ENCODE assay signal across 14 mouse cellular contexts in the genomic region with DNA sequence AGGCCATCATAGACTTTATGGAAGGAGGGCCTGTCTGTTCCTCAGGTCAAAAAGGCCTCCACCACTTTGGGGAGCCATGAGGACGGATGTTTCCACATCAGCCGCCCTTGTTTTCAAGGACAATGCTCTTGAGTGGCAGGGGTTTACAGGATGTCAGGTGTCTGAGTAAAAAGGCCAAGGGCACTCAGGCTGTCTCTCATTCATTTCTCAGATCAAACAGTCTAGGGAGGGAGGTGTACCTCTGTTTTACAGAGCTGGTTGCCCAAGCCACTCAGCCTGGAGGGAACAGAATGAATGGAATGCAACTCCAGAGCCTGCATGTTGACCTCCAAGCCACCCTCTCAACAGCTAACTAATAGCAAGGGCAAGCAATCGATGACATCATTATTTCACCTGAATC. TPM values are rescaled to one million over a fixed set of nuclear protein-coding genes. Genes with fewer than 3 reads are reported as not detected.
A peak's percentile ranks its signal among the peaks of the same experiment; 100 is the strongest.
DNase-seq lines count a peak whose midpoint lies in the region; ATAC-seq and TF ChIP-seq lines count a peak whose summit lies in the region.
"Had no signal": no experiment of that assay in that cellular context is flagged by ENCODE, and none has a peak within 500 bp of the region (broad histone marks: within the 10 kb centered on the region; RNA-seq: fewer than 3 reads in every experiment).

No protein-coding gene starts in this region.

- no peaks in the 10 kb centered on the region for H3K9me3 ChIP-seq in heart, embryonic 14.5 days (ENCODE audit: control insufficient read depth, low read length)
- H3K9me3 ChIP-seq in lung, postnatal 0 days (ENCODE audit: low read length) = no peaks in the 10 kb centered on the region
- H3K9me3 ChIP-seq in midbrain, embryonic 15.5 days = no peaks in the 10 kb centered on the region
- H3K9me3 ChIP-seq: embryonic facial prominence, embryonic 12.5 days; forebrain, embryonic 12.5 days; midbrain, embryonic 13.5 days had no signal

- peak; percentile 46; the same call in 1 of the 2 replicates for ATAC-seq in heart, embryonic 14.5 days (ENCODE audit: insufficient number of reproducible peaks, insufficient read depth, low FRiP score, low read depth)
- ATAC-seq in lung, postnatal 0 days = peak; percentile 74
- ATAC-seq in midbrain, embryonic 15.5 days (replicated peaks) = no peak
- ATAC-seq: activated CD4-positive, CD25-positive, alpha-beta regulatory T cell, adult 4 months; CD4-positive, CD25-positive, alpha-beta regulatory T cell, adult 4 months; liver, postnatal 0 days; midbrain, embryonic 13.5 days had no signal

- no peak for TF ChIP-seq CTCF in lung, postnatal 0 days (IDR thresholded peaks at IDR 0.05)

- H3K4me1 ChIP-seq in heart, embryonic 14.5 days (ENCODE audit: control insufficient read depth in 2 of 2, insufficient read depth in 2 of 2, low read length in 2 of 2) = peaks cover 35 to 48% of the 10 kb centered on the region in 2 experiments
- peaks cover 4% of the 10 kb centered on the region; the same call in 1 of the 2 replicates for H3K4me1 ChIP-seq in lung, postnatal 0 days (ENCODE audit: insufficient read depth, low read depth, low read length)
- peaks cover 32% of the 10 kb centered on the region for H3K4me1 ChIP-seq in midbrain, embryonic 15.5 days

- peak overlapping the region; percentile 76 to 88 for H3K27ac ChIP-seq in heart, embryonic 14.5 days (replicated peaks in 1 of 2; ENCODE audit: control insufficient read depth in 1 of 2, insufficient read depth in 1 of 2, low read depth in 2 of 2, low read length in 2 of 2)
- H3K27ac ChIP-seq in lung, postnatal 0 days (ENCODE audit: low read length) = peak overlapping the region; percentile 59; the same call in 1 of the 2 replicates
- no peak overlapping the region for H3K27ac ChIP-seq in midbrain, embryonic 15.5 days
- H3K27ac ChIP-seq: embryonic facial prominence, embryonic 12.5 days; forebrain, embryonic 12.5 days; midbrain, embryonic 13.5 days had no signal

- peaks cover 17% of the 10 kb centered on the region for H3K27me3 ChIP-seq in heart, embryonic 14.5 days (ENCODE audit: control insufficient read depth, insufficient read depth, low read length)
- no peaks in the 10 kb centered on the region for H3K27me3 ChIP-seq in lung, postnatal 0 days (replicated peaks; ENCODE audit: insufficient read depth, low read length)
- H3K27me3 ChIP-seq in midbrain, embryonic 15.5 days (replicated peaks) = peaks cover 18% of the 10 kb centered on the region; the same call in 1 of the 2 replicates

- peak overlapping the region; percentile 29; the same call in 1 of the 2 replicates for H3K4me2 ChIP-seq in heart, embryonic 14.5 days (ENCODE audit: low read length)
- H3K4me2 ChIP-seq in lung, postnatal 0 days (replicated peaks; ENCODE audit: low read depth, low read length) = peak overlapping the region; percentile 30; the same call in 1 of the 2 replicates
- H3K4me2 ChIP-seq in midbrain, embryonic 15.5 days = no peak overlapping the region
- H3K4me2 ChIP-seq: embryonic facial prominence, embryonic 12.5 days; forebrain, embryonic 12.5 days; midbrain, embryonic 13.5 days had no signal

- H3K9ac ChIP-seq in heart, embryonic 14.5 days (ENCODE audit: low read length) = peak overlapping the region; percentile 49
- no peak overlapping the region for H3K9ac ChIP-seq in lung, postnatal 0 days (replicated peaks; ENCODE audit: low read depth)
- H3K9ac ChIP-seq in midbrain, embryonic 15.5 days = no peak overlapping the region
- H3K9ac ChIP-seq: embryonic facial prominence, embryonic 12.5 days; forebrain, embryonic 12.5 days; liver, postnatal 0 days; midbrain, embryonic 13.5 days had no signal

- no peak overlapping the region for H3K4me3 ChIP-seq in heart, embryonic 14.5 days (ENCODE audit: control insufficient read depth in 1 of 2, insufficient read depth in 1 of 2, low read depth in 1 of 2, low read length in 2 of 2)
- no peak overlapping the region for H3K4me3 ChIP-seq in lung, postnatal 0 days (ENCODE audit: low read depth, low read length)
- H3K4me3 ChIP-seq in midbrain, embryonic 15.5 days = no peak overlapping the region
- H3K4me3 ChIP-seq: embryonic facial prominence, embryonic 12.5 days; forebrain, embryonic 12.5 days; midbrain, embryonic 13.5 days had no signal

- peak; percentile 84 for TF ChIP-seq EP300 in lung, postnatal 0 days (IDR thresholded peaks at IDR 0.05)

- H3K36me3 ChIP-seq in heart, embryonic 14.5 days (ENCODE audit: control insufficient read depth, insufficient read depth, low read length) = peaks cover 43% of the 10 kb centered on the region
- H3K36me3 ChIP-seq in lung, postnatal 0 days (ENCODE audit: insufficient read depth, low read length) = no peaks in the 10 kb centered on the region
- H3K36me3 ChIP-seq in midbrain, embryonic 15.5 days (replicated peaks) = no peaks in the 10 kb centered on the region
- H3K36me3 ChIP-seq: embryonic facial prominence, embryonic 12.5 days; forebrain, embryonic 12.5 days; midbrain, embryonic 13.5 days had no signal

- 32% methylated on average over 3 of the region's 3 CpGs for WGBS in heart, embryonic 14.5 days
- WGBS in lung, postnatal 0 days = 49% methylated on average over 3 of the region's 3 CpGs
- 79% methylated on average over 3 of the region's 3 CpGs for WGBS in midbrain, embryonic 15.5 days

- DNase-seq in heart, adult 18-20 months = peak; percentile 30 to 47
- DNase-seq in heart, adult 8-10 months (ENCODE audit: low spot score) = no peak
- peak; percentile 69 for DNase-seq in adrenal gland, postnatal 14 days
- DNase-seq in lung, postnatal 0 days (ENCODE audit: low spot score) = peak; percentile 90
- DNase-seq in urinary bladder, postnatal 14 days (ENCODE audit: low spot score) = no peak
- DNase-seq: liver, postnatal 0 days; thymus, adult 2 months had no signal

RNA-seq across cellular contexts. Expression of a gene that starts 4.4 kb away (rescaled TPM):
- total RNA-seq in heart, adult 18-20 months (2021) = 10 to 100 TPM; 19.3 to 21.1 TPM
- 10 to 100 TPM; 21.3 to 28.5 (median 25.1) TPM for total RNA-seq in heart, adult 8-10 months (2022)
- 12.1 and 13.5 TPM in 2 replicates for total RNA-seq in adrenal gland, postnatal 14 days (2021)
- polyA plus RNA-seq in heart, embryonic 14.5 days (2014; fragmentation: Nextera tagmentation; extraction: Ambion mirVana) = 11.4 TPM in 2 replicates
- polyA plus RNA-seq in lung, postnatal 0 days (2015; fragmentation: Nextera tagmentation; extraction: Ambion mirVana) = 33.2 and 34.5 TPM in 2 replicates
- polyA plus RNA-seq in midbrain, embryonic 15.5 days (2015; fragmentation: Nextera tagmentation; extraction: Ambion mirVana) = 0.72 and 1.2 TPM in 2 replicates
- polyA plus RNA-seq: activated CD4-positive, CD25-positive, alpha-beta regulatory T cell, adult 4 months; CD4-positive, CD25-positive, alpha-beta regulatory T cell, adult 4 months had no signal

RNA-seq across cellular contexts. Expression of a gene that starts 9.4 kb away (rescaled TPM):
- under 1 TPM; 0.17 to 0.54 TPM for total RNA-seq in heart, adult 18-20 months (2021)
- under 1 TPM; 0.09 to 0.63 (median 0.40) TPM for total RNA-seq in heart, adult 8-10 months (2022)
- total RNA-seq in adrenal gland, postnatal 14 days (2021) = not detected in 2 replicates
- polyA plus RNA-seq in heart, embryonic 14.5 days (2014; fragmentation: Nextera tagmentation; extraction: Ambion mirVana) = not detected in 2 replicates
- polyA plus RNA-seq in lung, postnatal 0 days (2015; fragmentation: Nextera tagmentation; extraction: Ambion mirVana) = 0.14 TPM in 1 of 2 replicates, not detected in the other
- 0.48 and 0.69 TPM in 2 replicates for polyA plus RNA-seq in midbrain, embryonic 15.5 days (2015; fragmentation: Nextera tagmentation; extraction: Ambion mirVana)
- polyA plus RNA-seq: activated CD4-positive, CD25-positive, alpha-beta regulatory T cell, adult 4 months; CD4-positive, CD25-positive, alpha-beta regulatory T cell, adult 4 months; liver, postnatal 0 days; midbrain, embryonic 13.5 days had no signal

RNA-seq across cellular contexts. Expression of a gene that starts 21.4 kb away (rescaled TPM):
- total RNA-seq in heart, adult 18-20 months (2021) = 10 to 100 TPM in 1 of 2 experiments, 1 to 10 TPM in 1; 8.7 to 10.1 TPM
- 10 to 100 TPM in 3 of 4 experiments, 1 to 10 TPM in 1; 6.7 to 14.6 (median 12.5) TPM for total RNA-seq in heart, adult 8-10 months (2022)
- 0.89 and 1.5 TPM in 2 replicates for total RNA-seq in adrenal gland, postnatal 14 days (2021)
- polyA plus RNA-seq in heart, embryonic 14.5 days (2014; fragmentation: Nextera tagmentation; extraction: Ambion mirVana) = 7.7 TPM in 2 replicates
- 1.4 and 3.1 TPM in 2 replicates for polyA plus RNA-seq in lung, postnatal 0 days (2015; fragmentation: Nextera tagmentation; extraction: Ambion mirVana)
- 17.7 and 20.7 TPM in 2 replicates for polyA plus RNA-seq in midbrain, embryonic 15.5 days (2015; fragmentation: Nextera tagmentation; extraction: Ambion mirVana)
- polyA plus RNA-seq: activated CD4-positive, CD25-positive, alpha-beta regulatory T cell, adult 4 months; CD4-positive, CD25-positive, alpha-beta regulatory T cell, adult 4 months had no signal

RNA-seq across cellular contexts. Expression of a gene that starts 26.1 kb away (rescaled TPM):
- total RNA-seq in heart, adult 18-20 months (2021) = 1 to 10 TPM in 1 of 2 experiments, under 1 TPM in 1; 0.67 to 1.5 TPM
- total RNA-seq in heart, adult 8-10 months (2022) = 1 to 10 TPM in 3 of 4 experiments, under 1 TPM in 1; 0.75 to 2.3 (median 1.4) TPM
- 3.9 and 5.6 TPM in 2 replicates for total RNA-seq in adrenal gland, postnatal 14 days (2021)
- polyA plus RNA-seq in heart, embryonic 14.5 days (2014; fragmentation: Nextera tagmentation; extraction: Ambion mirVana) = 4.7 and 6.6 TPM in 2 replicates
- polyA plus RNA-seq in lung, postnatal 0 days (2015; fragmentation: Nextera tagmentation; extraction: Ambion mirVana) = 3.1 and 4.7 TPM in 2 replicates
- polyA plus RNA-seq in midbrain, embryonic 15.5 days (2015; fragmentation: Nextera tagmentation; extraction: Ambion mirVana) = 4.1 and 4.5 TPM in 2 replicates
- polyA plus RNA-seq: activated CD4-positive, CD25-positive, alpha-beta regulatory T cell, adult 4 months; CD4-positive, CD25-positive, alpha-beta regulatory T cell, adult 4 months had no signal

RNA-seq across cellular contexts. Expression of a gene that starts 53.6 kb away (rescaled TPM):
- total RNA-seq in heart, adult 18-20 months (2021) = 10 to 100 TPM in 1 of 2 experiments, 1 to 10 TPM in 1; 8.5 to 10.3 TPM
- 10 to 100 TPM in 2 of 4 experiments, 1 to 10 TPM in 2; 8.3 to 11.5 (median 10.1) TPM for total RNA-seq in heart, adult 8-10 months (2022)
- 9.2 and 10.6 TPM in 2 replicates for total RNA-seq in adrenal gland, postnatal 14 days (2021)
- 5.4 and 6.9 TPM in 2 replicates for polyA plus RNA-seq in heart, embryonic 14.5 days (2014; fragmentation: Nextera tagmentation; extraction: Ambion mirVana)
- polyA plus RNA-seq in lung, postnatal 0 days (2015; fragmentation: Nextera tagmentation; extraction: Ambion mirVana) = 1.6 and 2.3 TPM in 2 replicates
- polyA plus RNA-seq in midbrain, embryonic 15.5 days (2015; fragmentation: Nextera tagmentation; extraction: Ambion mirVana) = 9.1 and 9.7 TPM in 2 replicates

Comparison
In these comparisons a context has a peak if more than half of its experiments do, and no peak if none do; other contexts are left out.
1. DNase-seq: peak in heart, adult 18-20 months (2 of 2), adrenal gland, postnatal 14 days (single experiment) and lung, postnatal 0 days (single experiment); none in heart, adult 8-10 months (single experiment) and urinary bladder, postnatal 14 days (single experiment).